Mouse (Mus musculus) lung, embryonic 15.5 days (tissue): ENCODE measurements at regions not wholly inside any gene's neighbourhood (a gene's known extent, or its start where the extent isn't known, plus 50 kb on each side); places are given as distances from the start of the nearest gene placed in this dataset.

Source experiments
- ATAC-seq: fragments of 200-750 bp; cut with Nextera tagmentation; 2 replicates; pipeline ENCODE4 v1.8.0; 2017; ENCODE audit warnings: moderate number of reproducible peaks, borderline replicate concordance; ENCODE audit not compliant: low FRiP score, low TSS enrichment; ENCODE audit errors: extremely low read depth
- H3K27ac ChIP-seq: fragments of 300-500 bp; sonication (generic); 2 replicates; pipeline ENCODE4 v1.5.1; 2015; ENCODE audit warnings: moderate library complexity, mild to moderate bottlenecking, inconsistent platforms
- H3K27me3 ChIP-seq: fragments of 300-500 bp; sonication (generic); 2 replicates; pipeline ENCODE4 v1.6.1; 2015; ENCODE audit warnings: inconsistent platforms
- H3K36me3 ChIP-seq: fragments of 300-500 bp; sonication (generic); 2 replicates; pipeline ENCODE4 v1.6.1; 2015; ENCODE audit warnings: inconsistent platforms
- H3K4me1 ChIP-seq: fragments of 300-500 bp; sonication (generic); 2 replicates; pipeline ENCODE4 v1.6.1; 2015; ENCODE audit warnings: inconsistent platforms
- H3K4me2 ChIP-seq: fragments of 300-500 bp; sonication (generic); 2 replicates; pipeline ENCODE4 v1.6.1; 2015; ENCODE audit warnings: inconsistent platforms, mild to moderate bottlenecking, moderate library complexity
- H3K4me3 ChIP-seq: fragments of 300-500 bp; sonication (generic); 2 replicates; pipeline ENCODE4 v1.5.1; 2015; ENCODE audit warnings: mild to moderate bottlenecking, inconsistent platforms
- H3K9ac ChIP-seq: fragments of 300-500 bp; sonication (generic); 2 replicates; pipeline ENCODE4 v1.6.1; 2015; ENCODE audit warnings: inconsistent platforms
- H3K9me3 ChIP-seq: fragments of 300-500 bp; sonication (generic); 2 replicates; pipeline ENCODE4 v1.6.1; 2016; ENCODE audit warnings: inconsistent platforms
- WGBS: fragments of 180-500 bp; shearing (Covaris S2); methylation state at CpG from one replicate; pipeline ENCODE4 v1.1.7; 2015; 5-methylcytosine and 5-hydroxymethylcytosine counted together

DNA sequence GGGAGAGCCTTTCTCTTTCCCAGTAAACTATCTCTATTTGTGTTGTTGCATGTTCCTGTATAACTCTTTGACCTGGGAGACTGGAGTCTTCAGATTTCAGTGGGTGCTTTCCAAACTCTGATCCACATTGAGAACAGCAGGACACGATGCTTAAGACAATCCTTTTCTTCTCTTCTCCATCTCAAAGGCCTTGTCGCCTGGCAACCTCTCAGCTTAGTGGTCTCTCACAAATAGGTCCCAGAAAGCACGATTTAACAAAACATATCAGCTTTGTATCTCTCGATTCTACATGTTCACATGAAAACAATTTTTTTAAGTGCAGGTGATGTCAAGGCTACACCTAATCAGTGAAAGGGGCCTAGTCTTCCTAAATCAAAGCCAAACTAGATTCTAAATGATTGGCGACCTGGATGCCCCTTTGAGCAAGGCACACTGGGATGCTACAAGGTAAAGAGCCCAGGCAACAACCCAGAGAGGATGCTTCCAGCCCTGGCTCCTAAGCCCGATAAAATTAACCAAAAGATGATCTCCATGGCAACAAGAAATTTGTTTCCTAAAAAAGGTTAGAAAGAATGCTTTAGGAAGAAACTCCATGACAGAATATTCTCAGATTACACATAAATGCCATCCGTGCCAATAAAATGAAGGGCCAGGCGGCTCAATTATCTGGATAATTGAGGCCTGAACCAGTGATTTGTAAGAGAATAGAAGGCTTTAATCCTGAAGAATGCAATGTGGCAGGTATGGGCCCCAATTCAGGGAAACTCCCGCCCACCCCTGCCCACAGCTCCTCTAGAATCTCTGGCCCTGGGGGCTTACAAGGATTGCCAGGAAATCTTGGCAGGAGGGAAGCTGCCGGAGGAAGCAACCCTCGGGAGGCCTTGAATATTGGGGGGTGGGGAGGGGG lies 157.8 kb downstream of the Mycn start:
- no peak overlapping the region for H3K27ac ChIP-seq
- H3K9ac ChIP-seq = no peak overlapping the region
- H3K27me3 ChIP-seq = no peaks in the 10 kb centered on the region
- H3K4me1 ChIP-seq = peaks cover 20% of the 10 kb centered on the region
- no peak for ATAC-seq
- H3K4me2 ChIP-seq = no peak overlapping the region
- no peaks in the 10 kb centered on the region for H3K36me3 ChIP-seq
- no peak overlapping the region for H3K4me3 ChIP-seq
- H3K9me3 ChIP-seq = no peaks in the 10 kb centered on the region
- WGBS = 54% methylated on average over 11 of the region's 11 CpGs

DNA sequence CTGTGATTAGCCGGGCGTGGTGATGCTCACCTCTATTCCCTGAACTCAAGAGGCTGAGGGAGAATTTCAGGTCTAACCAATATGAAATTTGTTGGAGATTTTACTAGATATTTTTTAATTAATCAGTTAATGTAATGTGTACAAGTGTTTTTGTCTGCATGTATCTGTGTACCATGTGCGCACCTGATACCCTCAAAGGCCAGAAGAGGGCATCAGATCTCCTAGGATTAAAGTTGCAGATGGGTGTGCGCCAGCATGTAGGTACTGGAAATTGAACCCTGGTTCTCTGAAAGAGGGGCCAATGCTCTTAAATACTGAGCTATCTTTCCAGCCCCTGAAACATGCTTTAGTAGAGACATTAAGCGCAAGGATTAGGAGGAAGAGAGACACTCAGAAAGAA lies 160.2 kb downstream of the Mycn start:
- WGBS = 98% methylated on average over 5 of the region's 5 CpGs
- Histone ChIP-seq H3K9me3 (no peaks in the 10 kb centered on the region), H3K4me3 (no peak overlapping the region), H3K4me1 (0 out of 2 replicates have a peak, but pooled peaks cover 4% of the 10 kb centered on the region), H3K4me2 (no peak overlapping the region), H3K36me3 (no peaks in the 10 kb centered on the region), H3K27me3 (no peaks in the 10 kb centered on the region), H3K9ac (no peak overlapping the region), H3K27ac (no peak overlapping the region)
- no peak for ATAC-seq

DNA sequence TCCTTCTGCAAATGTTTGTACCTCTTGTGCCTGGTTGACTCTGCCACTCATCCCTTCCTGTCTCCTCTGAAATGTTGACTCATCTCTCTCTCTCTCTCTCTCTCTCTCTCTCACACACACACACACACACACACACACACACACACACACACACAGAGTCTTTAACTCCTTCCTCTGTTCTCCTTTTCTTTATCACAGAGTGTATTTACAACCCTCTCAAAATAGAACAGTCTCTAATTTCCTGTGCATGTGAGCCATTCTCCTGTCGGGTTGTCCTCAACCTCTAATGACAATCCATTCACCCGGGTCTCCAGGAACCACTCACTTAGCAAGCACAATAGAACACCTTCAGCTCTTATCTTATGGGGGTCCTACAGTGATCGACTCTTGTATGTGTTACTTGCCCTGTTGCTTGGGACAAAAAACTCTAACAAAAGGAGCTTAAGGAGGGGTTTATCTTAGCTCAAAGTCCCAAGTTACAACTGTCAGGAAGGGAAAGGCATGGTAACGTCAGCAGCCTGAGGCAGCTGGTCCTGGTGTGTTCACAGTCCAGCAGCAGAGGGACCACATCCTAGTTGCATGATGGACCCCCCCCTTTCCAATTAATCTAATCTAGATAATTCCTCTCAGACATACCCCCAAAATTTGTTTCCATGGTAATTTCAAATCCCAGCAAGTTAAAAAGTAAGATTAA lies 163.0 kb downstream of the Mycn start:
- ATAC-seq = no peak
- Histone ChIP-seq H3K9me3 (no peaks in the 10 kb centered on the region), H3K9ac (no peak overlapping the region), H3K27ac (no peak overlapping the region), H3K36me3 (no peaks in the 10 kb centered on the region), H3K4me2 (no peak overlapping the region), H3K4me1 (no peaks in the 10 kb centered on the region), H3K27me3 (no peaks in the 10 kb centered on the region), H3K4me3 (no peak overlapping the region)
- 30% methylated on average over 4 of the region's 4 CpGs for WGBS

DNA sequence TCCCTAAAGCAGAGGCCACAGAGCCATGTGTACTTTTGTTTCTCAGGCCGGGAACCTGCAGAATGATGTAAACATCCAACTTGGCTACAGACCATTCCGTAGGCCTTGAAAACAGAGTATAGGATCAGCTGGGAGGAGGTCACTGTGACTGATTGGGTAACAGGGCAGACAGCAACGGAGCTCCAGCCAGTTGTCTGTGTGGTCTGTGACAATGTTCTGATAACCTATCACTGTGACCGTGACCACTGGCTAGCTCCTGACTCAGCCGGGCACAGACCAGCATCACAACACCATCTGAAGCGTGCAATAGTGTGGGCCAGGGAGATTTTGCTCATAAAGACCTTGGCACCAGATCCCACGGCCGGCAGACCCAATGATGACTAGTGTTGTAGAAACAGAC lies 164.3 kb downstream of the Mycn start:
- WGBS = 51% methylated on average over 8 of the region's 8 CpGs
- H3K36me3 ChIP-seq = no peaks in the 10 kb centered on the region

DNA sequence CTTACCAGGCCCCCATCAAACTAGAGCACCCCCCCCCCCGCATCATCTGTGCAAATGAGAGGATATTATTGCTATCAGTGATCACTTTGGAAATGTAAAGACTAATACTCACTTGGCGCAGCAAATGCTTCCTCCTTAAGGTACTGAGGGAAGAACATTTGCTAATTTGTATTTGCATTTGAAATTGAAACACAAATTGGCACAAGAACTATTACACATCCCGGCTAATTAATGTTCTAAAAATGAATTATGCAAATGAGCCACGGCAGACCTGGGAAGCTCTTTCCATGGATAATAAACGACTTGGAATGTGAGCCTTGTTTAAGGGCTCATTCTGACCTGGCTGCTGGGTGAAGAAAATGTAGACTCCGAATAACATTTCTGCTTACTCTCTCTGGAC lies 164.9 kb downstream of the Mycn start:
- Histone ChIP-seq H3K9ac (no peak overlapping the region), H3K4me3 (no peak overlapping the region), H3K9me3 (no peaks in the 10 kb centered on the region), H3K27me3 (no peaks in the 10 kb centered on the region), H3K36me3 (no peaks in the 10 kb centered on the region), H3K4me1 (no peaks in the 10 kb centered on the region), H3K4me2 (no peak overlapping the region), H3K27ac (no peak overlapping the region)
- WGBS = 69% methylated on average over 6 of the region's 6 CpGs
- ATAC-seq = no peak

More for the DNA sequence above, 164.3 kb downstream of the Mycn start:
- H3K9me3 ChIP-seq = no peaks in the 10 kb centered on the region
- H3K27me3 ChIP-seq = no peaks in the 10 kb centered on the region
- H3K9ac ChIP-seq = no peak overlapping the region
- H3K27ac ChIP-seq = no peak overlapping the region
- no peaks in the 10 kb centered on the region for H3K4me1 ChIP-seq
- ATAC-seq = no peak
- H3K4me2 ChIP-seq = no peak overlapping the region
- H3K4me3 ChIP-seq = no peak overlapping the region

DNA sequence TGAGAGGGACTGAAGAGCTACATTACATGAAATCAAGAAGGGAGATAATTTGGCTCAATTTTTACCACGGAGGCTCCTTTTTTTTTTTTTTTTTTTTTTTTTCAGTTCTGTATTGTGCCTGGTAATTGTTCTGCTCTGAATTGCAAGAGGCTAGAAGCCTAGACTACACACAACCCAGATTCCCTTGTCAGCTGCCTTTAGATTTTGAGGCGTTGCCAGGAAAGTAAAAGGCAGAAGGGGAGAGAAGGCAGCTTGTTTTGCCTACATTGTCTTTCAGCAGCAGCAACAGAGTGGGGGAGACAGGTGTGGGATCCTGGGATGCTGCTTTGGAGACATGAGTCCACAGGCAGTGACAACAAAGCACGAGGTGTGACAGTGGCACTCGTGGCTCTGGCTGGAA lies 170.7 kb downstream of the Mycn start:
- Histone ChIP-seq H3K9me3 (no peaks in the 10 kb centered on the region), H3K4me1 (no peaks in the 10 kb centered on the region), H3K36me3 (no peaks in the 10 kb centered on the region), H3K4me3 (no peak overlapping the region), H3K9ac (no peak overlapping the region), H3K27me3 (no peaks in the 10 kb centered on the region), H3K27ac (no peak overlapping the region), H3K4me2 (no peak overlapping the region)
- no peak for ATAC-seq
- whole genome bisulfite sequencing = 71% methylated on average over 4 of the region's 4 CpGs

DNA sequence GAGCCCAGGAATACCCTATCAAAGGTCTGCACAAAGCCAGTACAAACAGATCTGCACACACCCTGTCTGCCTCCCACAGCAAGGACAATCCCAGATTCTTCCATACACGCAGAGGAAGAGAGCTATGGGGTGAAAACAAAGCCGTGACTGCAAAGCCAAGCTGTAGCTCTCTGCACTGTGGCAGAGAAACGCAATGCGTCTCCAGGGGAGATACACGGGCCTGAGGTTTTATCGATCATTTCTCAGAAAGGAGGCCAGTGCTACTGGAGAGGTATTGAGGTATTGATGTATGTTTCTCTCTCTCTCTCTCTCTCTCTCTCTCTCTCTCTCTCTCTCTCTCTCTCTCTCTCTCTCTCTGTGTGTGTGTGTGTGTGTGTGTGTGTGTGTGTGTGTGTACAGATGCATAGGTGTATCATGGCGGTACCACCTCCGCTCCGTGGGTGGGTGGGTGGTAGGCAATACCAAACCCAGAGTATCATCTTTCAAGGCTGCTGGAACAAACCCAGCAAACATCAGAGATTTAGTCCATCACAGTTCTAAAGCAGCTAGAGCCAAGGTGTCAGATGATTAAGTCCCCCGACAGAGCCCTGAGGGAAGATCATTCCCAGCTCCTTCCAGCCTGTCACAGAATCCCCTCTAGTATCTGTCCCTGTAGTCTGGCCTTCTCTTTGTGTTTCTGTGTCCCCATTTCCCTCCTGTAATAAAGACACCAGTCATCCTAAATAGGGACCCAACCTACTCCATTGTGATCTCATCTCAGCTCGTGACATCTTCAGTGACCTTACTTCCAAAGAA lies 175.0 kb downstream of the Mycn start:
- no peaks in the 10 kb centered on the region for H3K4me1 ChIP-seq
- WGBS = 56% methylated on average over 11 of the region's 11 CpGs
- no peak for ATAC-seq
- no peaks in the 10 kb centered on the region for H3K36me3 ChIP-seq
- H3K27ac ChIP-seq = no peak overlapping the region
- H3K4me2 ChIP-seq = no peak overlapping the region
- H3K27me3 ChIP-seq = no peaks in the 10 kb centered on the region
- no peak overlapping the region for H3K9ac ChIP-seq
- H3K9me3 ChIP-seq = no peaks in the 10 kb centered on the region
- no peak overlapping the region for H3K4me3 ChIP-seq

DNA sequence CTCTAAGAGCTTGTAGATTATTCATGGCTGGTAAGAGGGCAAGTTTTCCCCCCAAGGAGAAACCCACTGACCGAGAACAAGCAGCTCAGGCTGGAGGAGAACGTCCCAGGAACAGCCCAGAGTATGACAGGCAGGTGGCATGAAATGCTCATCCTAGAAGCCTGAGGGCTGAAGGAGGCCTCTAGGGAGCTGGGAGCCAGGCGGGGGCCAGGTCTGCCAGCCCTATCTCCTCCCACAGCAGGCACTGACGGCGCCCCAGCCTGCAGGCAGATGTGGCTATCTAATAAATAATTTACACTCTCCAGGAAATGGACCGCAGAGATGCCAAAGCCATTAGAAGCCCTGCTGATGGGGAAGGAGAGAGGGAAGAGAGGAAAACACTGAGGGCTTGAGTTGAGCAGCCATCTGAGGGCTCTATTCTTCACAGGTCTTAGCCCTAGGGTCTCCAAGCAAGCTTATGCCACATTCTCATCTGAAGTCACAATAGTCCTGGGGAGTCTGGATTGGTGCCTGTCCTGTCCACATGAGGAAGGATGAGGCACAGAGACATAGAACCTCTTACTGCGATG lies 176.1 kb downstream of the Mycn start:
- WGBS = 52% methylated on average over 7 of the region's 7 CpGs
- Histone ChIP-seq H3K36me3 (no peaks in the 10 kb centered on the region), H3K9ac (no peak overlapping the region), H3K9me3 (no peaks in the 10 kb centered on the region), H3K4me2 (no peak overlapping the region), H3K4me1 (no peaks in the 10 kb centered on the region), H3K27ac (no peak overlapping the region), H3K27me3 (no peaks in the 10 kb centered on the region), H3K4me3 (no peak overlapping the region)
- ATAC-seq = no peak

DNA sequence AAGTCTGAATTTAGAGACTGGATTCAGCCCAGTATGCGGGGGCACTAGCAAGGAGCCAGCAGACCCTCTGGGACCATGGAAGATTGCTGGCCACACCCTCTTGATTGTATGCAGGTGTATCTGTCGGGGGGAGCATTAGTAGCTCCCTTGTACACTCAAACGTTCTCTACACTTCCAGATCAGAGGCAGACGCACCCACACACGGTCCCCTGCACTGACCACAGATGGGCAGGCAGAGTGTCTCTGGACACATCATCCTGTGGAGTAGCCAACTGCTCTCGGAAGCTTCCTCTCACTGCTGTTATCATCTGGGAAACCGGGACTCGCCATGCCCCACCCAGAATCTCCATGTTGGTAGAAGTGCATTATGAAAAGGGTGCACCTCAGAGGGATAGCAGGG lies 176.7 kb downstream of the Mycn start:
- Histone ChIP-seq H3K4me1 (no peaks in the 10 kb centered on the region), H3K4me3 (no peak overlapping the region), H3K9me3 (no peaks in the 10 kb centered on the region), H3K4me2 (no peak overlapping the region), H3K27ac (no peak overlapping the region), H3K36me3 (no peaks in the 10 kb centered on the region), H3K9ac (no peak overlapping the region), H3K27me3 (no peaks in the 10 kb centered on the region)
- 73% methylated on average over 8 of the region's 8 CpGs for WGBS
- ATAC-seq = no peak

DNA sequence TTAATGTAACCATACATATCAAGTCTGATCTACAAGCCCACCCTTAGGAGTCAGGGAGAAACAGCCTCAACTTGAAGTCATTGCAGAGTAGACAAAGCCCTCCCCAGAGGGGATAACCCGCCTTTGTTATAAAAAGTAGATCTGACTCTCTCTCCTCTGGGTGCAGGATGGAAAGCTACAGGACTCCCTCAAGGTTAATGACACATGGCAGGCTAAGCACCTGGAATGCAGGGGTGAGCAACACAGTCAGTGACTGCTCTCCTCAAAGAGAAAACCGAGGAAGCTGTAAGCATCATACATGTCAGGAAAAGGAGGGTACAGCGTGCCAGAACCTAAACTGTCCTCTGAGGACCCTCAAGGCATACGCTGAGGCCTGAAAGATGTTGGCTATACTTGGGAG lies 177.1 kb downstream of the Mycn start:
- H3K27me3 ChIP-seq = no peaks in the 10 kb centered on the region
- no peaks in the 10 kb centered on the region for H3K9me3 ChIP-seq
- H3K4me2 ChIP-seq = no peak overlapping the region
- 81% methylated on average over 4 of the region's 4 CpGs for WGBS
- no peak overlapping the region for H3K9ac ChIP-seq
- no peaks in the 10 kb centered on the region for H3K36me3 ChIP-seq
- no peak for ATAC-seq
- no peak overlapping the region for H3K4me3 ChIP-seq
- H3K4me1 ChIP-seq = no peaks in the 10 kb centered on the region
- H3K27ac ChIP-seq = no peak overlapping the region

DNA sequence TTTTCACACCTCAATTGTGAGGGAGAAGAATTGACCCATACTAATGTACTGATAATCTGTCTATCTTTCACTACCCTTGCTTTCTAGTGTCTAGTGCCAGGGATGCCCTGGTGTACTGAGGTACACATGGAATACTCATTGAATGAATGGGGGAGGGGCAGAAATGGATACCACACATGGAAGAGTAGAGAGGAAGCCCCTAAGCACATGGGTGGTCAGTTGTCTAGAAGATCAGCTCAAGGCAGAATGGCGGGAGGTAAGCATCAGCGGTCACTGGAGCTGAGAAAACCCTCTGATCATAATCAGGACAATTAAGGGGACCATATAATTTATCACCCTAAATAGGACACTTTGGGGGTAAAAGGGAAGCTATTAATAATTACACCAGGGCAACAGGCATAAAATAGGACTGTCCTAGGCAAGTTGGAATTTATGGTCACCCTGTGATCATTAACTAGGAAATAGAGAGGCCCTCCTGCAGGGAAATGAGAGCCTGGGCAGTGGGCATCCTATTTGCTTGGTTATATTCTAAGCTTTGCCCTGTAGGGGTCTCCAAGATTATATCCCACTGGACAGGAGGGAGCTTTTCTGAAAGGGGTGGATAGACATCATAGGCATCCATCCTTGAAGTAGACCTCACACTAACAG lies 185.3 kb downstream of the Mycn start:
- Histone ChIP-seq H3K4me1 (no peaks in the 10 kb centered on the region), H3K4me3 (no peak overlapping the region), H3K9ac (no peak overlapping the region), H3K9me3 (no peaks in the 10 kb centered on the region), H3K36me3 (no peaks in the 10 kb centered on the region), H3K4me2 (no peak overlapping the region), H3K27ac (no peak overlapping the region), H3K27me3 (no peaks in the 10 kb centered on the region)
- ATAC-seq = no peak
- WGBS = 79% methylated on average over 2 of the region's 2 CpGs
